Mouse (Mus musculus) MEL (cell line): ENCODE results near the gene Madcam1. TPM values are rescaled to one million over a fixed set of nuclear protein-coding genes. Genes with fewer than 3 reads are reported as not detected.

ENCODE experiments used
- DNase-seq: peaks from one replicate; pipeline ENCODE4 v3.0.0; 2011; ENCODE audit warnings: low read depth, low spot score
- H3K27ac ChIP-seq: 2 replicates; pipeline ENCODE4 v1.5.1; 2012; ENCODE audit warnings: low read depth, mild to moderate bottlenecking, control low read depth, low read length, moderate library complexity; ENCODE audit not compliant: control insufficient read depth
- H3K27me3 ChIP-seq, 2 experiments: fragments of 150-350 bp in 1 of 2; sonication (generic) in 1 of 2; 2 replicates each; pipeline ENCODE4 v1.6.1; 2012; ENCODE audit warnings: low read length in 2 of 2, mild to moderate bottlenecking in 2 of 2, improper control_type of control experiment in 1 of 2, moderate library complexity in 1 of 2; ENCODE audit not compliant: insufficient read depth in 2 of 2, control insufficient read depth in 1 of 2
- H3K36me3 ChIP-seq, 2 experiments: 2 replicates each; pipeline ENCODE4 v1.6.1; 2012 to 2014; ENCODE audit warnings: low read length in 2 of 2, improper control_type of control experiment in 1 of 2, inconsistent platforms in 1 of 2, mild to moderate bottlenecking in 1 of 2; ENCODE audit not compliant: insufficient read depth in 2 of 2, control insufficient read depth in 1 of 2
- H3K4me1 ChIP-seq, 2 experiments: fragments of 150-350 bp in 1 of 2; sonication (generic) in 1 of 2; 2 replicates each; pipeline ENCODE4 v1.6.1; 2012; ENCODE audit warnings: low read length in 2 of 2, improper control_type of control experiment in 1 of 2, mild to moderate bottlenecking in 1 of 2; ENCODE audit not compliant: insufficient read depth in 2 of 2, control insufficient read depth in 1 of 2
- H3K4me3 ChIP-seq, 2 experiments: fragments of 150-350 bp in 1 of 2; sonication (generic) in 1 of 2; 2 replicates each; pipeline ENCODE4 v1.5.1; 2012; ENCODE audit warnings: low read depth in 2 of 2, low read length in 2 of 2, mild to moderate bottlenecking in 2 of 2, moderate library complexity in 2 of 2, control low read depth in 1 of 2, improper control_type of control experiment in 1 of 2; ENCODE audit not compliant: control insufficient read depth in 1 of 2, insufficient read depth in 1 of 2
- H3K79me2 ChIP-seq: 2 replicates; pipeline ENCODE4 v1.6.1; 2012; ENCODE audit warnings: mild to moderate bottlenecking, low read length, moderate library complexity; ENCODE audit not compliant: control insufficient read depth, poor library complexity, insufficient read depth
- H3K9ac ChIP-seq: 2 replicates; pipeline ENCODE4 v1.6.1; 2012; ENCODE audit warnings: low read depth, mild to moderate bottlenecking, control low read depth, low read length, moderate library complexity; ENCODE audit not compliant: control insufficient read depth, poor library complexity, severe bottlenecking
- H3K9me3 ChIP-seq: fragments of 150-350 bp; sonication (generic); replicated peaks from 2 replicates; pipeline ENCODE4 v1.6.1; 2012; ENCODE audit warnings: mild to moderate bottlenecking, low read length, improper control_type of control experiment, moderate library complexity; ENCODE audit not compliant: insufficient read depth
- BHLHE40 ChIP-seq: IDR thresholded peaks from 2 replicates; pipeline ENCODE4 v1.6.1; 2012; ENCODE audit warnings: low read depth, mild to moderate bottlenecking, inconsistent platforms, low read length, improper control_type of control experiment, borderline replicate concordance
- CTCF ChIP-seq, 3 experiments: IDR thresholded peaks in 2 of 3; conservative IDR thresholded peaks in 1 of 3; 2 replicates each; pipeline ENCODE4 v1.5.1; 2011 to 2012; ENCODE audit warnings: low read length in 3 of 3, low read depth in 2 of 3, mild to moderate bottlenecking in 2 of 3, improper control_type of control experiment in 1 of 3, inconsistent platforms in 1 of 3, mixed read lengths in 1 of 3, moderate library complexity in 1 of 3; ENCODE audit not compliant: control insufficient read depth in 1 of 3, insufficient read depth in 1 of 3, poor library complexity in 1 of 3, severe bottlenecking in 1 of 3
- ELF1 ChIP-seq: IDR thresholded peaks from 2 replicates; pipeline ENCODE4 v1.6.1; 2014; ENCODE audit warnings: low read depth, mild to moderate bottlenecking, inconsistent platforms, low read length, improper control_type of control experiment, moderate library complexity
- EP300 ChIP-seq, 2 experiments: IDR thresholded peaks; 2 replicates each; pipeline ENCODE4 v1.6.1; 2011; ENCODE audit warnings: improper control_type of control experiment in 2 of 2, low read length in 2 of 2, low read depth in 1 of 2, mild to moderate bottlenecking in 1 of 2
- ETS1 ChIP-seq: IDR thresholded peaks from 2 replicates; pipeline ENCODE4 v1.6.1; 2012; ENCODE audit warnings: low read depth, mild to moderate bottlenecking, inconsistent platforms, low read length, improper control_type of control experiment, moderate library complexity
- GABPA ChIP-seq: IDR thresholded peaks from 2 replicates; pipeline ENCODE4 v1.6.1; 2012; ENCODE audit warnings: low read depth, mild to moderate bottlenecking, inconsistent platforms, low read length, improper control_type of control experiment, moderate library complexity
- GATA1 ChIP-seq: IDR thresholded peaks from 2 replicates; pipeline ENCODE4 v1.6.1; 2011; ENCODE audit warnings: low read depth, low read length, improper control_type of control experiment
- HCFC1 ChIP-seq: IDR thresholded peaks from 2 replicates; pipeline ENCODE4 v1.6.1; 2012; ENCODE audit warnings: low read depth, mild to moderate bottlenecking, inconsistent platforms, low read length, improper control_type of control experiment, moderate library complexity
- JUND ChIP-seq: IDR thresholded peaks from 2 replicates; pipeline ENCODE4 v1.6.1; 2011; ENCODE audit warnings: low read depth, mild to moderate bottlenecking, improper control_type of control experiment, low read length
- KAT2A ChIP-seq: conservative IDR thresholded peaks from 2 replicates; pipeline ENCODE4 v1.6.1; 2012; ENCODE audit warnings: low read depth, low read length, improper control_type of control experiment, inconsistent platforms
- MAFK ChIP-seq: IDR thresholded peaks from 2 replicates; pipeline ENCODE4 v1.6.1; 2011; ENCODE audit warnings: low read depth, mild to moderate bottlenecking, low read length, improper control_type of control experiment, borderline replicate concordance
- MAX ChIP-seq: IDR thresholded peaks from 2 replicates; pipeline ENCODE4 v1.6.1; 2011; ENCODE audit warnings: low read length, improper control_type of control experiment
- MAZ ChIP-seq: IDR thresholded peaks from 2 replicates; pipeline ENCODE4 v1.6.1; 2012; ENCODE audit warnings: low read depth, mild to moderate bottlenecking, inconsistent platforms, low read length, improper control_type of control experiment
- MXI1 ChIP-seq: IDR thresholded peaks from 2 replicates; pipeline ENCODE4 v1.6.1; 2011; ENCODE audit warnings: mild to moderate bottlenecking, low read depth, low read length, improper control_type of control experiment
- MYB ChIP-seq: IDR thresholded peaks from 2 replicates; pipeline ENCODE4 v1.6.1; 2011; ENCODE audit warnings: mild to moderate bottlenecking, low read depth, low read length, improper control_type of control experiment
- MYC ChIP-seq: IDR thresholded peaks from 2 replicates; pipeline ENCODE4 v1.6.1; 2011; ENCODE audit warnings: low read depth, mild to moderate bottlenecking, low read length, improper control_type of control experiment, moderate library complexity
- POLR2AphosphoS2 ChIP-seq: IDR thresholded peaks from 2 replicates; pipeline ENCODE4 v1.6.1; 2011; ENCODE audit warnings: low read length, improper control_type of control experiment
- POLR2AphosphoS5 ChIP-seq: IDR thresholded peaks from 2 replicates; pipeline ENCODE4 v1.6.1; 2012; ENCODE audit warnings: low read depth, borderline replicate concordance, mild to moderate bottlenecking, inconsistent platforms, low read length, moderate library complexity, mixed read lengths
- RAD21 ChIP-seq: IDR thresholded peaks from 2 replicates; pipeline ENCODE4 v1.6.1; 2011; ENCODE audit warnings: mild to moderate bottlenecking, low read depth, low read length, improper control_type of control experiment
- RCOR1 ChIP-seq: IDR thresholded peaks from 2 replicates; pipeline ENCODE4 v1.6.1; 2012; ENCODE audit warnings: low read depth, mild to moderate bottlenecking, inconsistent platforms, low read length, improper control_type of control experiment
- SMC3 ChIP-seq: IDR thresholded peaks from 2 replicates; pipeline ENCODE4 v1.6.1; 2011; ENCODE audit warnings: low read depth, low read length, improper control_type of control experiment
- TAL1 ChIP-seq: IDR thresholded peaks from 2 replicates; pipeline ENCODE4 v1.6.1; 2012; ENCODE audit warnings: mild to moderate bottlenecking, inconsistent platforms, low read length, moderate library complexity, mixed read lengths
- TBP ChIP-seq: IDR thresholded peaks from 2 replicates; pipeline ENCODE4 v1.8.0; 2011; ENCODE audit warnings: low read depth, low read length, improper control_type of control experiment
- TCF12 ChIP-seq: IDR thresholded peaks from 2 replicates; pipeline ENCODE4 v1.6.1; 2014; ENCODE audit warnings: low read depth, mild to moderate bottlenecking, inconsistent platforms, low read length, improper control_type of control experiment, moderate library complexity
- ZC3H11A ChIP-seq: IDR thresholded peaks from 2 replicates; pipeline ENCODE4 v1.6.1; 2012; ENCODE audit warnings: low read depth, mild to moderate bottlenecking, inconsistent platforms, low read length, improper control_type of control experiment
- ZMIZ1 ChIP-seq: IDR thresholded peaks from 2 replicates; pipeline ENCODE4 v1.6.1; 2012; ENCODE audit warnings: low read depth, mild to moderate bottlenecking, inconsistent platforms, low read length, improper control_type of control experiment, moderate library complexity
- polyA plus RNA-seq, 2 experiments: library from polyadenylated mRNA; stranded (reverse) in 1 of 2; unstranded in 1 of 2; fragments of >175 nt in 1 of 2; fragments of >200 nt in 1 of 2; gene quantifications; 2 replicates each; pipeline versions ENCODE4 v1.2.1 to v1.2.4; 2012; ENCODE audit warnings: low replicate concordance in 2 of 2, low read depth in 1 of 2; ENCODE audit not compliant: insufficient read length in 2 of 2, insufficient read depth in 1 of 2, missing spikeins in 1 of 2
- total RNA-seq: library from RNA; depleted of rRNA; stranded (reverse); fragments of 300-350 nt; gene quantifications from 2 replicates; pipeline ENCODE4 v1.2.3, GENCODE M21; 2012; rRNA removed

Madcam1 gene
- total RNA-seq (not detected in 2 replicates), polyA plus RNA-seq (not detected)

DNA sequence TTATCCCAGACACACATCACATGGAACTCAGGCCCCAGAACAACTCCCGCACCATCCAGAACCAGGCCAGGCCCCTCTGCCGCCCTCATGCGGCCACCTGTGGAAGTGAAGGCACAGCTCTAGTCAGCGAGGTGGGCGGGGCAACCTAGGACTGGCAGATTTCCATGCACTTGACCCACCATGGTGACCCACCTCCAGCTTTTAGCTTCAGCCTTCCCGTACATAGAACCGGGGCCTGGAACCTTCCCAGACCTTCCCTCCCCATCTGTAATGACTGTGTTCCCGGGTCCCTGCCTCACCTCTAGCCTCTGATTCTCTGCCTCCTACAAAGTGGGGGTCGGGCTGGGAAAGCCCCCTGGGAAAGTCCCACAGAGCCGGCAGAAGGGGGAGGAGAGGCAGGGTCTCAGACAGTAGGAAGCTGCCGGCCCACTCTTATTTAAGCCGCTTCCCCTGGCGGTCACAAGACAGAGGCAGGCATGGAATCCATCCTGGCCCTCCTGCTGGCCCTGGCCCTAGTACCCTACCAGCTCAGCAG, at the start of gene Madcam1:
Gene Madcam1, plus strand, starts transcription at position 429 of the 535 bp plus-strand sequence.
- H3K79me2 ChIP-seq = no peaks in the 10 kb centered on the region
- no peaks in the 10 kb centered on the region for H3K4me1 ChIP-seq
- H3K27me3 ChIP-seq = no peaks in the 10 kb centered on the region
- TF ChIP-seq RAD21 = peak; percentile 10
- TF ChIP-seq ZMIZ1 = no peak
- TF ChIP-seq CTCF (IDR thresholded peaks at IDR 0.05 in 2 of 3, conservative IDR thresholded peaks at IDR 0.05 in 1 of 3; ENCODE audit: control insufficient read depth in 1 of 3, insufficient read depth in 1 of 3, low read depth in 2 of 3, low read length in 3 of 3, poor library complexity in 1 of 3, severe bottlenecking in 1 of 3) = peak; percentile 79 to 96 (median 95)
- TF ChIP-seq SMC3 = peak; percentile 52; the same call in 1 of the 2 replicates
- H3K4me3 ChIP-seq = no peak within 1 kb of the TSS
- peak; percentile 52 for DNase-seq
- H3K27ac ChIP-seq = no peak within 1 kb of the TSS
- H3K36me3 ChIP-seq = no peaks in the 10 kb centered on the region; a peak in 1 of 4 replicates
- H3K9ac ChIP-seq = no peak within 1 kb of the TSS
- no peaks in the 10 kb centered on the region for H3K9me3 ChIP-seq

DNA sequence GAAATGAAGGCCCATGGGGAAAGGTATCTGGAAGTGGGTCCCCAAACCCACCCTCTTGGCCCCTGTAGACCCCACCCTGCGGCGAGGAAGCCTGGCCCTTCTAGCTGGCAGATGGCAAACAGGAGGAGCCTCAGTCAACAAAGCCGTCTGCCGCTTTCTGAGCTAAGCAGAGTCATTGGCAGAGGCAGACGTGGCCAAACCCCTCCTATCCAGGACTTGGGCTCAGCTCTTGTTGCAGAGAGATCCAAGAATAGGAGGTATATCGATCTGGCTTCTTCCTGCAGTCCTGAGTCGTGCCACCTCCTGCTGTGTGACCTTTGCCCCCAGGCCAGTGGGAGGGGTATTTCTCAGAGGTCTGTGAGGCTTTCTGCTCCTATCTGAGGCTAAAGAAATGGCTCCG, 48.5 kb upstream of the Madcam1 start:
- no peak for DNase-seq
- TF ChIP-seq TCF12 = no peak
- no peak for TF ChIP-seq ZMIZ1
- no peak for TF ChIP-seq TAL1
- TF ChIP-seq GABPA = no peak
- no peak for TF ChIP-seq ELF1
- no peak for TF ChIP-seq POLR2AphosphoS2
- TF ChIP-seq EP300 (IDR thresholded peaks at IDR 0.05; ENCODE audit: low read depth in 1 of 2, low read length in 2 of 2) = no peak
- TF ChIP-seq JUND = no peak
- TF ChIP-seq MAFK = no peak
- Histone ChIP-seq H3K4me3 (no peak overlapping the region), H3K79me2 (no peaks in the 10 kb centered on the region), H3K4me1 (no peaks in the 10 kb centered on the region), H3K36me3 (no peaks in the 10 kb centered on the region), H3K9me3 (no peaks in the 10 kb centered on the region), H3K27ac (no peak overlapping the region), H3K9ac (no peak overlapping the region), H3K27me3 (no peaks in the 10 kb centered on the region)

GRCm38 (mm10) chr10:79616376-79616775, 48.0 kb upstream of the Madcam1 start:
- H3K36me3 ChIP-seq = no peaks in the 10 kb centered on the region
- no peaks in the 10 kb centered on the region for H3K27me3 ChIP-seq
- no peak overlapping the region for H3K9ac ChIP-seq
- H3K27ac ChIP-seq = no peak overlapping the region
- no peak overlapping the region for H3K4me3 ChIP-seq
- DNase-seq = no peak
- no peaks in the 10 kb centered on the region for H3K4me1 ChIP-seq
- H3K79me2 ChIP-seq = no peaks in the 10 kb centered on the region
- no peaks in the 10 kb centered on the region for H3K9me3 ChIP-seq
- no peak for TF ChIP-seq CTCF (IDR thresholded peaks at IDR 0.05 in 2 of 3, conservative IDR thresholded peaks at IDR 0.05 in 1 of 3; ENCODE audit: control insufficient read depth in 1 of 3, insufficient read depth in 1 of 3, low read depth in 2 of 3, low read length in 3 of 3, poor library complexity in 1 of 3, severe bottlenecking in 1 of 3)
- no peak for TF ChIP-seq HCFC1
- TF ChIP-seq SMC3 = no peak
- no peak for TF ChIP-seq GATA1
- TF ChIP-seq MAX = no peak
- TF ChIP-seq TBP = no peak
- no peak for TF ChIP-seq RCOR1
- no peak for TF ChIP-seq MYC
- no peak for TF ChIP-seq ETS1
- TF ChIP-seq BHLHE40 = no peak
- TF ChIP-seq POLR2AphosphoS5 = no peak
- TF ChIP-seq MXI1 = no peak
- TF ChIP-seq TAL1 = no peak
- TF ChIP-seq MYB = no peak
- TF ChIP-seq MAZ = no peak
- no peak for TF ChIP-seq ZC3H11A
- no peak for TF ChIP-seq JUND
- no peak for TF ChIP-seq KAT2A
